Mouse (Mus musculus): ENCODE data around the gene Vpreb1. TPM values are rescaled to one million over a fixed set of nuclear protein-coding genes. Genes with fewer than 3 reads are reported as not detected.

The Vpreb1 gene
- 2.2 and 2.9 TPM in 2 replicates for polyA plus RNA-seq (2015; fragmentation: Nextera tagmentation; extraction: Ambion mirVana)

DNA sequence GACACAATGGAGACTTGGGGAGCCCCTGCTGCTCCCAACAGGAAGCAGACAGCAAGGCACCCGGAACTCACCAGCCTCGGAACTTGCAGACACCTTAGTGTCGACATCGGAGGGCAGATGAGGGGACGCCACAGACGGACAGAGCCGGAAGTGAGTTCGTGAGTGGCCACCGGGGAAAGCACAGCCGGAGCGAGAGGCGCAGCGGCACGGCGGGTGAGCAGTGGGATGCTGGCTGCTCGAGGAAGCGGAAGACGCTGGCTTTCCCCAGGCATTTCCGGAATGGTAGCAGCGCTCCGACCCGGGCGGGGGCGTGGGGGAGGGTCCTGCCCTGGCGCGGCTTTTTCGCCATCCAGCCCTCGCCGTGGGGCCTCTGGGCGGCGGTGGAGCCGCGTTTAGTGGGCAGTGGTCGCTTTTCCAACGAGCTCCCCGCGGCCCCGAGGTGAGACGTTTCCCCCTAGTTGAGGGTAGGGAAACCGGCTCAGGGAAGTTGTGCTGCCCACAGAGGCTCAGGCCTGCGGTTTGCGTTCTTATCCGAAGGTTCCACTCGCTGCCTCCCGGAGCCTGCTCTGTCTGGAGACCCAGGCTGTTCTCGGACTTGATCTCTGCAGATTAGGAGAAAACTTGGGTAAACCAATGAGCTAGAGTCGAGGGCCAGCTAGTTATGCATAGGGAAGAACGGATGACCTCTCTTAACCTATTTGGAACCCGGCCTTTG lies at the start of gene Vpreb1, which contains the start of gene Top3b:
Gene Vpreb1 (minus strand): TSS at position 227 of the 715 bp plus-strand sequence.
Gene Top3b (plus strand): TSS at position 120 of the 715 bp plus-strand sequence.
- peak; percentile 96 for ATAC-seq (ENCODE audit: low FRiP score, low read depth)

GRCm38 (mm10) chr16:16918441-16919117 lies 47.9 kb upstream of the Vpreb1 start:
- Histone ChIP-seq H3K9ac (no peak overlapping the region), H3K27ac (no peak overlapping the region), H3K9me3 (no peaks in the 10 kb centered on the region), H3K4me1 (no peaks in the 10 kb centered on the region), H3K4me2 (replicated peaks) (no peak overlapping the region), H3K4me3 (no peak overlapping the region), H3K27me3 (no peaks in the 10 kb centered on the region), H3K36me3 (peaks cover 98% of the 10 kb centered on the region)
- WGBS, result 91% methylated on average over 7 of the region's 7 CpGs
- ATAC-seq (ENCODE audit: low FRiP score, low read depth), result no peak

More for the DNA sequence above, at the start of gene Vpreb1, which contains the start of gene Top3b:
- Histone ChIP-seq H3K27me3 (no peaks in the 10 kb centered on the region), H3K9ac (peak within 1 kb of the TSS; percentile 92), H3K4me2 (replicated peaks) (peak within 1 kb of the TSS; percentile 74), H3K36me3 (peaks cover 7% of the 10 kb centered on the region), H3K4me3 (peak within 1 kb of the TSS; percentile 78), H3K9me3 (no peaks in the 10 kb centered on the region), H3K4me1 (peaks cover 10% of the 10 kb centered on the region), H3K27ac (peak within 1 kb of the TSS; percentile 94)
- WGBS, result under 1% methylated on average over 49 of the region's 49 CpGs

DNA sequence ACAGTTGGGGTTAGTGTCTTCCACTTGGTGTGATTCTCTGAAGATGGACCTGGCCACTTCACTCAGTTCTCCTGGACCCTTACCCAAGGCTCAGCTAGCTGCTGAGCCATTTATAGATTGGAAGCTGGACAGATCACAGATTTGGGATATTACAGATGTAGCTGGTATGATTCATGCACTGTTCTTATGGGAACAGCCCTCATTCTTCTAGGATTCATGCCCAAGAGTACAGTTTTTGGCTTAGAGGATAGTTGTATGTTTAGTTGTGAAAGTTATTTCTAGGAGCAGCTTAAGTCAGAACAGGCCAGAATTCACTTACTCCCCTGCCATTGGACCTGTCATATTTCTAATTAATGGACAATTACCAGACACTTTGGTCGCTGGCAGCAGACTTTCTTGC lies 42.8 kb upstream of the Vpreb1 start:
- H3K9me3 ChIP-seq, result no peaks in the 10 kb centered on the region
- H3K4me1 ChIP-seq, result 0 out of 2 replicates have a peak, but pooled peaks cover 6% of the 10 kb centered on the region
- no peak overlapping the region for H3K4me3 ChIP-seq
- no peak for ATAC-seq (ENCODE audit: low FRiP score, low read depth)
- H3K4me2 ChIP-seq (replicated peaks), result no peak overlapping the region
- no peaks in the 10 kb centered on the region for H3K27me3 ChIP-seq
- no peak overlapping the region for H3K9ac ChIP-seq
- H3K27ac ChIP-seq, result no peak overlapping the region
- WGBS, result 84% methylated on average over 1 of the region's 1 CpGs
- H3K36me3 ChIP-seq, result peaks cover 92% of the 10 kb centered on the region

GRCm38 (mm10) chr16:16911641-16912597 lies 41.3 kb upstream of the Vpreb1 start:
- no peak overlapping the region for H3K4me2 ChIP-seq (replicated peaks)
- 0 out of 2 replicates have a peak, but pooled peaks cover 6% of the 10 kb centered on the region for H3K4me1 ChIP-seq
- peak; percentile 80 for ATAC-seq (ENCODE audit: low FRiP score, low read depth)
- WGBS, result 45% methylated on average over 13 of the region's 13 CpGs
- H3K27me3 ChIP-seq, result no peaks in the 10 kb centered on the region
- H3K27ac ChIP-seq, result peak overlapping the region; percentile 44; the same call in 1 of the 2 replicates
- H3K4me3 ChIP-seq, result no peak overlapping the region
- H3K9me3 ChIP-seq, result no peaks in the 10 kb centered on the region
- H3K36me3 ChIP-seq, result peaks cover 90% of the 10 kb centered on the region
- no peak overlapping the region for H3K9ac ChIP-seq

DNA sequence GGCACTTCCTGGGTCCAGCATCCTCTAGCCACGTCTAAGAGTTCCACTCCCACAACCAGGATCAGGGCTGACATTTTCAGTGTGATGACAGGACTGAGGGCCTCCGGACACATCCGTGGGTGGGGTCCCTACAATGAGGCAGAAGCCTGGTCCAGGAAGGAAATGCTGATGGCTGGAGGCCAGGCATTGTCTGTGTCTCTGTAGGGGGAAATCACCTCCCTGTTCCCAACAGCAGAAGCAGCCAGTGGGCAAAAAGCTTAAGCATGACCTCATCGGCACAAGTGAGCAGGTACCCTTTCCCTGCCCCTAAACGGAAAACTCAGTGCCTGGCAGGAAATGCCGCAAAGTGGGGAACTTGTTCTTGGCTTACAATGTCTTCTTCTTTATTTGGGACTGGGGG lies 37.2 kb upstream of the Vpreb1 start:
- Histone ChIP-seq H3K4me3 (no peak overlapping the region), H3K27me3 (no peaks in the 10 kb centered on the region), H3K9me3 (no peaks in the 10 kb centered on the region), H3K27ac (no peak overlapping the region), H3K4me2 (replicated peaks) (no peak overlapping the region), H3K36me3 (peaks cover 86% of the 10 kb centered on the region), H3K9ac (no peak overlapping the region), H3K4me1 (0 out of 2 replicates have a peak, but pooled peaks cover 6% of the 10 kb centered on the region)
- 82% methylated on average over 6 of the region's 6 CpGs for WGBS
- ATAC-seq (ENCODE audit: low FRiP score, low read depth), result no peak

GRCm38 (mm10) chr16:16903188-16903587 lies 32.5 kb upstream of the Vpreb1 start:
- Histone ChIP-seq H3K36me3 (peaks cover 62% of the 10 kb centered on the region), H3K27ac (no peak overlapping the region), H3K9ac (no peak overlapping the region), H3K4me2 (replicated peaks) (no peak overlapping the region), H3K27me3 (no peaks in the 10 kb centered on the region), H3K4me1 (no peaks in the 10 kb centered on the region), H3K4me3 (no peak overlapping the region), H3K9me3 (no peaks in the 10 kb centered on the region)
- no peak for ATAC-seq (ENCODE audit: low FRiP score, low read depth)
- 86% methylated on average over 5 of the region's 5 CpGs for WGBS

- H3K9me3 ChIP-seq, result no peaks in the 10 kb centered on the region
- ATAC-seq (ENCODE audit: low FRiP score, low read depth), result no peak
- no peak overlapping the region for H3K9ac ChIP-seq
- H3K36me3 ChIP-seq, result peaks cover 53% of the 10 kb centered on the region
- no peak overlapping the region for H3K4me2 ChIP-seq (replicated peaks)
- 71% methylated on average over 4 of the region's 4 CpGs for WGBS
- no peak overlapping the region for H3K4me3 ChIP-seq
- no peak overlapping the region for H3K27ac ChIP-seq
- no peaks in the 10 kb centered on the region for H3K27me3 ChIP-seq
- H3K4me1 ChIP-seq, result peaks cover 8% of the 10 kb centered on the region
Measured at GRCm38 (mm10) chr16:16902329-16902728, 31.7 kb upstream of the Vpreb1 start.

DNA sequence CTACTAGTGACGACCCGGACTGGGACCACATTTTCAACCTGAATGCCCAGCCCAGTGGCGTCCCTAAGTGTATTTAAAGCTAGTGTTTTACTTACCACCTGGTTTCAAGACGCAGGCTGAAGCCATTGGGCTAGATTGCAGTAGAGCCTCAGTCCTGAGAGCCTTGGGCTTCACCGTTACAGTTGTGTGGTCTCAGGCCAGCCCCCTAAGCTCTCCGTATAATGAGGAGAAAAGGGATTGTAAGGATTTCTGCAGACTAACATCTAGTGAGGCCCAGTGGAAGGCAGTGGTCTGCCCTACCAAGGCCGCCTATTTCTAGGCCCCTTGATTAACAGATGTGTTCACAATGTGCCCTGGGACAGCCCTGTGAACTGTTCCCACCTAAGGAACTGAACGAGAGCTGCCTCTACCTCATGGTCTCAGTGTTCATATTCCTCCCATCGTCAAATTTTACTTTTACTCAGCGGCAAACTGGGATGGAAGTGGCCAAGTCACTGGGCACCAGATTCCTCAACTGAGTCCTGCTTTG lies 26.5 kb upstream of the Vpreb1 start:
- peaks cover 17% of the 10 kb centered on the region for H3K4me1 ChIP-seq
- H3K4me3 ChIP-seq, result peak overlapping the region; percentile 61
- no peaks in the 10 kb centered on the region for H3K9me3 ChIP-seq
- ATAC-seq (ENCODE audit: low FRiP score, low read depth), result peak; percentile 26
- H3K36me3 ChIP-seq, result peaks cover 32% of the 10 kb centered on the region
- 15% methylated on average over 10 of the region's 10 CpGs for WGBS
- H3K4me2 ChIP-seq (replicated peaks), result peak overlapping the region; percentile 81
- peak overlapping the region; percentile 53 for H3K27ac ChIP-seq
- H3K27me3 ChIP-seq, result no peaks in the 10 kb centered on the region
- peak overlapping the region; percentile 79 for H3K9ac ChIP-seq

- H3K4me2 ChIP-seq (replicated peaks), result peak within 1 kb of the TSS; percentile 81
- peak within 1 kb of the TSS; percentile 61 for H3K4me3 ChIP-seq
- no peaks in the 10 kb centered on the region for H3K9me3 ChIP-seq
- peaks cover 36% of the 10 kb centered on the region for H3K36me3 ChIP-seq
- peak within 1 kb of the TSS; percentile 79 for H3K9ac ChIP-seq
- peaks cover 17% of the 10 kb centered on the region for H3K4me1 ChIP-seq
- H3K27me3 ChIP-seq, result no peaks in the 10 kb centered on the region
- under 1% methylated on average over 29 of the region's 29 CpGs for WGBS
- peak; percentile 91 for ATAC-seq (ENCODE audit: low FRiP score, low read depth)
- peak within 1 kb of the TSS; percentile 53; the same call in 1 of the 2 replicates for H3K27ac ChIP-seq
Measured at GRCm38 (mm10) chr16:16896382-16897055, 25.9 kb upstream of the Vpreb1 start, which contains the start of gene Ppm1f. TSS of gene Ppm1f (plus strand) at chr16:16896469.

DNA sequence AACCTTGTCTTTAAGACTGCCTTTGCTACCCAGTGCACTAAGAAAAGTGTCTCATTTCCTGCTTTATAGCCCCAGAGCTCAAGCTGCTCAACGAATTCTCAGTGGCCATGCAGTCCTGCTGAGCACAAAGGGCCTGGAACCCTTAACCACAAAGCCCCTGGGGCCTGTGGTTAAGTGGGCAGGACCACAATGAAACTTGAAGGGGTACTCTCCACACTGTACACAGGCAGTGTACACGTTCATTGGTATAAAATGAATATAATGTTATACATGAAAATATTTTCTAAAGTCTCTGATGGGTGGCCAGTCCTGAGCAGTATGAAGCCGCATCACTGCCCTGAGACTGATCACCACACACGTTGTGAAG lies 25.4 kb upstream of the Vpreb1 start:
- peaks cover 41% of the 10 kb centered on the region for H3K36me3 ChIP-seq
- peak overlapping the region; percentile 81 for H3K4me2 ChIP-seq (replicated peaks)
- H3K9me3 ChIP-seq, result no peaks in the 10 kb centered on the region
- peaks cover 17% of the 10 kb centered on the region for H3K4me1 ChIP-seq
- no peak overlapping the region; the same call in none of the 2 replicates for H3K9ac ChIP-seq
- no peaks in the 10 kb centered on the region for H3K27me3 ChIP-seq
- 24% methylated on average over 4 of the region's 4 CpGs for WGBS
- ATAC-seq (ENCODE audit: low FRiP score, low read depth), result peak; percentile 64
- peak overlapping the region; percentile 61 for H3K4me3 ChIP-seq
- peak overlapping the region; percentile 53; the same call in 1 of the 2 replicates for H3K27ac ChIP-seq

DNA sequence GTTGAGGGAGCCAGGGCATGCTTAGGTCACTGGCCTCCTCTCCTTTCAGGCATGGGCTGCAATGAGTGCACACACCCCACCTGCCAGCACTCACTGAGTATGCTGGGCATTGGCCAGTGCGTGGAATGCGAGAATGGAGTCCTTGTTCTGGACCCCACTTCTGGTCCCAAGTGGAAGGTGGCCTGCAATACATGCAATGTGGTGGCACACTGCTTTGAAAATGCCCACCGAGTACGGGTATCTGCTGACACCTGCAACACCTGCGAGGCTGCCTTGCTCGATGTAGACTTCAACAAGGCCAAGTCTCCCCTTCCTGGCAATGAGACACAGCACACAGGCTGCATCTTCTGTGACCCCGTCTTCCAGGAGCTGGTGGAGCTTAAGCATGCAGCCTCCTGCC lies 21.7 kb upstream of the Vpreb1 start:
- H3K4me3 ChIP-seq, result no peak overlapping the region

More for the DNA sequence above, 21.7 kb upstream of the Vpreb1 start:
- peaks cover 70% of the 10 kb centered on the region for H3K36me3 ChIP-seq
- no peak for ATAC-seq (ENCODE audit: low FRiP score, low read depth)
- no peaks in the 10 kb centered on the region for H3K27me3 ChIP-seq
- peaks cover 10% of the 10 kb centered on the region for H3K4me1 ChIP-seq
- no peaks in the 10 kb centered on the region for H3K9me3 ChIP-seq
- no peak overlapping the region for H3K9ac ChIP-seq
- H3K4me2 ChIP-seq (replicated peaks), result no peak overlapping the region
- no peak overlapping the region for H3K27ac ChIP-seq
- 92% methylated on average over 7 of the region's 7 CpGs for WGBS
